Mouse (Mus musculus): Measurements from ENCODE around the gene Adamts4. TPM values are rescaled to one million over a fixed set of nuclear protein-coding genes. Genes with fewer than 3 reads are reported as not detected.
"Not testable (repeated sequence)": the region's sequence is repeated elsewhere in the genome, so short reads cannot be mapped to it uniquely, and the experiment has no call there.

Adamts4 gene
- polyA plus RNA-seq, 1 experiment from 2014 or later: 3.0 TPM

- no peak overlapping the region for H3K27ac ChIP-seq (replicated peaks in 1 of 2; ENCODE audit: control insufficient read depth in 1 of 2, insufficient read depth in 1 of 2, low read depth in 2 of 2, low read length in 2 of 2)
- H3K36me3 ChIP-seq (ENCODE audit: control insufficient read depth, insufficient read depth, low read length): peaks cover 97% of the 10 kb centered on the region
- peaks cover 1 to 6% of the 10 kb centered on the region in 2 experiments; a peak in 2 of 4 replicates for H3K4me1 ChIP-seq (ENCODE audit: control insufficient read depth in 2 of 2, insufficient read depth in 2 of 2, low read length in 2 of 2)
- no peaks in the 10 kb centered on the region for H3K9me3 ChIP-seq (ENCODE audit: control insufficient read depth, low read length)
- ATAC-seq (ENCODE audit: insufficient number of reproducible peaks, insufficient read depth, low FRiP score, low read depth): no peak
- no peak overlapping the region for H3K4me3 ChIP-seq (ENCODE audit: control insufficient read depth in 1 of 2, insufficient read depth in 1 of 2, low read depth in 1 of 2, low read length in 2 of 2)
- no peak overlapping the region for H3K9ac ChIP-seq (ENCODE audit: low read length)
- no peaks in the 10 kb centered on the region for H3K27me3 ChIP-seq (ENCODE audit: control insufficient read depth, insufficient read depth, low read length)
- 90% methylated on average over 10 of the region's 10 CpGs for WGBS
- no peak overlapping the region for H3K4me2 ChIP-seq (ENCODE audit: low read length)
These were observed 9.3 kb upstream of the Adamts4 start for GRCm38 (mm10) chr1:171240911-171241310.

- peaks cover 87% of the 10 kb centered on the region for H3K36me3 ChIP-seq (ENCODE audit: control insufficient read depth, insufficient read depth, low read length)
- peaks cover 3 to 11% of the 10 kb centered on the region in 2 experiments; a peak in 2 of 4 replicates for H3K4me1 ChIP-seq (ENCODE audit: control insufficient read depth in 2 of 2, insufficient read depth in 2 of 2, low read length in 2 of 2)
- not testable (repeated sequence) for H3K27ac ChIP-seq (replicated peaks in 1 of 2; ENCODE audit: control insufficient read depth in 1 of 2, insufficient read depth in 1 of 2, low read depth in 2 of 2, low read length in 2 of 2); H3K27me3 ChIP-seq (ENCODE audit: control insufficient read depth, insufficient read depth, low read length); H3K4me3 ChIP-seq (ENCODE audit: control insufficient read depth in 1 of 2, insufficient read depth in 1 of 2, low read depth in 1 of 2, low read length in 2 of 2); ATAC-seq (ENCODE audit: insufficient number of reproducible peaks, insufficient read depth, low FRiP score, low read depth); H3K9me3 ChIP-seq (ENCODE audit: control insufficient read depth, low read length); H3K4me2 ChIP-seq (ENCODE audit: low read length); H3K9ac ChIP-seq (ENCODE audit: low read length)
- 90% methylated on average over 12 of the region's 12 CpGs for WGBS
These were observed 8.3 kb upstream of the Adamts4 start for GRCm38 (mm10) chr1:171241952-171242351.

GRCm38 (mm10) chr1:171245353-171245752 is 4.9 kb upstream of the Adamts4 start:
- 89% methylated on average over 8 of the region's 8 CpGs for WGBS
- Histone ChIP-seq H3K36me3 (ENCODE audit: control insufficient read depth, insufficient read depth, low read length) (peaks cover 53% of the 10 kb centered on the region), H3K27me3 (ENCODE audit: control insufficient read depth, insufficient read depth, low read length) (no peaks in the 10 kb centered on the region), H3K27ac (replicated peaks in 1 of 2; ENCODE audit: control insufficient read depth in 1 of 2, insufficient read depth in 1 of 2, low read depth in 2 of 2, low read length in 2 of 2) (no peak overlapping the region), H3K4me3 (ENCODE audit: control insufficient read depth in 1 of 2, insufficient read depth in 1 of 2, low read depth in 1 of 2, low read length in 2 of 2) (no peak overlapping the region), H3K4me1 (ENCODE audit: control insufficient read depth in 2 of 2, insufficient read depth in 2 of 2, low read length in 2 of 2) (peaks cover 11 to 33% of the 10 kb centered on the region in 2 experiments), H3K9me3 (ENCODE audit: control insufficient read depth, low read length) (no peaks in the 10 kb centered on the region), H3K4me2 (ENCODE audit: low read length) (peak overlapping the region; percentile 95), H3K9ac (ENCODE audit: low read length) (no peak overlapping the region)
- ATAC-seq (ENCODE audit: insufficient number of reproducible peaks, insufficient read depth, low FRiP score, low read depth): no peak

GRCm38 (mm10) chr1:171246709-171247452 is 3.3 kb upstream of the Adamts4 start:
- peaks cover 22 to 44% of the 10 kb centered on the region in 2 experiments for H3K4me1 ChIP-seq (ENCODE audit: control insufficient read depth in 2 of 2, insufficient read depth in 2 of 2, low read length in 2 of 2)

GRCm38 (mm10) chr1:171247453-171247841 is 2.8 kb upstream of the Adamts4 start:
- WGBS: 9% methylated on average over 13 of the region's 13 CpGs
- Histone ChIP-seq H3K27ac (replicated peaks in 1 of 2; ENCODE audit: control insufficient read depth in 1 of 2, insufficient read depth in 1 of 2, low read depth in 2 of 2, low read length in 2 of 2) (peak overlapping the region; percentile 88 to 94), H3K4me2 (ENCODE audit: low read length) (peak overlapping the region; percentile 95), H3K36me3 (ENCODE audit: control insufficient read depth, insufficient read depth, low read length) (peaks cover 32% of the 10 kb centered on the region), H3K4me3 (ENCODE audit: control insufficient read depth in 1 of 2, insufficient read depth in 1 of 2, low read depth in 1 of 2, low read length in 2 of 2) (peak overlapping the region; percentile 55 to 86), H3K27me3 (ENCODE audit: control insufficient read depth, insufficient read depth, low read length) (no peaks in the 10 kb centered on the region), H3K9ac (ENCODE audit: low read length) (peak overlapping the region; percentile 67), H3K9me3 (ENCODE audit: control insufficient read depth, low read length) (no peaks in the 10 kb centered on the region), H3K4me1 (ENCODE audit: control insufficient read depth in 2 of 2, insufficient read depth in 2 of 2, low read length in 2 of 2) (peaks cover 26 to 50% of the 10 kb centered on the region in 2 experiments)
- ATAC-seq (ENCODE audit: insufficient number of reproducible peaks, insufficient read depth, low FRiP score, low read depth): 0 out of 2 replicates have a peak, but pooled peaks have one; percentile 0

More at GRCm38 (mm10) chr1:171246709-171247452, 3.3 kb upstream of the Adamts4 start:
- Histone ChIP-seq H3K4me3 (ENCODE audit: control insufficient read depth in 1 of 2, insufficient read depth in 1 of 2, low read depth in 1 of 2, low read length in 2 of 2) (peak overlapping the region; percentile 86 to 98), H3K9me3 (ENCODE audit: control insufficient read depth, low read length) (no peaks in the 10 kb centered on the region), H3K27me3 (ENCODE audit: control insufficient read depth, insufficient read depth, low read length) (no peaks in the 10 kb centered on the region), H3K27ac (replicated peaks in 1 of 2; ENCODE audit: control insufficient read depth in 1 of 2, insufficient read depth in 1 of 2, low read depth in 2 of 2, low read length in 2 of 2) (peak overlapping the region; percentile 88 to 94), H3K36me3 (ENCODE audit: control insufficient read depth, insufficient read depth, low read length) (peaks cover 37% of the 10 kb centered on the region), H3K9ac (ENCODE audit: low read length) (peak overlapping the region; percentile 96), H3K4me2 (ENCODE audit: low read length) (peak overlapping the region; percentile 95)
- WGBS: under 1% methylated on average over 41 of the region's 41 CpGs
- peak; percentile 89 for ATAC-seq (ENCODE audit: insufficient number of reproducible peaks, insufficient read depth, low FRiP score, low read depth)

GRCm38 (mm10) chr1:171247916-171248315 is 2.3 kb upstream of the Adamts4 start:
- Histone ChIP-seq H3K4me2 (ENCODE audit: low read length) (peak overlapping the region; percentile 95), H3K9me3 (ENCODE audit: control insufficient read depth, low read length) (no peaks in the 10 kb centered on the region), H3K27me3 (ENCODE audit: control insufficient read depth, insufficient read depth, low read length) (no peaks in the 10 kb centered on the region), H3K36me3 (ENCODE audit: control insufficient read depth, insufficient read depth, low read length) (peaks cover 28% of the 10 kb centered on the region), H3K4me3 (ENCODE audit: control insufficient read depth in 1 of 2, insufficient read depth in 1 of 2, low read depth in 1 of 2, low read length in 2 of 2) (peak overlapping the region in 1 of 2 experiments; percentile 86; a peak in 2 of 4 replicates), H3K27ac (replicated peaks in 1 of 2; ENCODE audit: control insufficient read depth in 1 of 2, insufficient read depth in 1 of 2, low read depth in 2 of 2, low read length in 2 of 2) (peak overlapping the region; percentile 88 to 94), H3K4me1 (ENCODE audit: control insufficient read depth in 2 of 2, insufficient read depth in 2 of 2, low read length in 2 of 2) (peaks cover 29 to 50% of the 10 kb centered on the region in 2 experiments), H3K9ac (ENCODE audit: low read length) (peak overlapping the region; percentile 67; the same call in 1 of the 2 replicates)
- no peak for ATAC-seq (ENCODE audit: insufficient number of reproducible peaks, insufficient read depth, low FRiP score, low read depth)
- WGBS: 18% methylated on average over 4 of the region's 4 CpGs

GRCm38 (mm10) chr1:171248386-171249226 is 1.6 kb upstream of the Adamts4 start:
- Histone ChIP-seq H3K4me2 (ENCODE audit: low read length) (no peak overlapping the region), H3K4me1 (ENCODE audit: control insufficient read depth in 2 of 2, insufficient read depth in 2 of 2, low read length in 2 of 2) (peaks cover 29 to 50% of the 10 kb centered on the region in 2 experiments), H3K36me3 (ENCODE audit: control insufficient read depth, insufficient read depth, low read length) (peaks cover 21% of the 10 kb centered on the region), H3K9ac (ENCODE audit: low read length) (no peak overlapping the region), H3K27me3 (ENCODE audit: control insufficient read depth, insufficient read depth, low read length) (no peaks in the 10 kb centered on the region), H3K9me3 (ENCODE audit: control insufficient read depth, low read length) (no peaks in the 10 kb centered on the region), H3K27ac (replicated peaks in 1 of 2; ENCODE audit: control insufficient read depth in 1 of 2, insufficient read depth in 1 of 2, low read depth in 2 of 2, low read length in 2 of 2) (peak overlapping the region; percentile 88 to 94), H3K4me3 (ENCODE audit: control insufficient read depth in 1 of 2, insufficient read depth in 1 of 2, low read depth in 1 of 2, low read length in 2 of 2) (no peak overlapping the region)
- 35% methylated on average over 3 of the region's 3 CpGs for WGBS
- no peak for ATAC-seq (ENCODE audit: insufficient number of reproducible peaks, insufficient read depth, low FRiP score, low read depth)
